Mouse (Mus musculus) heart, postnatal 0 days (tissue): ENCODE measurements around the gene Vmn1r149. TPM values are rescaled to one million over a fixed set of nuclear protein-coding genes. Genes with fewer than 3 reads are reported as not detected.
"Not testable (repeated sequence)": the region's sequence is repeated elsewhere in the genome, so short reads cannot be mapped to it uniquely, and the experiment has no call there.

Experiments
- ATAC-seq: fragments of 200-750 bp; cut with Nextera tagmentation; 2 replicates; pipeline ENCODE4 v1.8.0; 2017; ENCODE audit warnings: low read depth, moderate number of reproducible peaks, moderate library complexity; ENCODE audit not compliant: insufficient read depth
- DNase-seq: peaks from one replicate; pipeline ENCODE4 v3.0.0-alpha.2; 2016; ENCODE audit warnings: low spot score
- H3K27ac ChIP-seq: fragments of 300-500 bp; sonication (generic); 2 replicates; pipeline ENCODE4 v1.5.1; 2014; ENCODE audit warnings: low read depth, mild to moderate bottlenecking
- H3K27me3 ChIP-seq: fragments of 300-500 bp; sonication (generic); 2 replicates; pipeline ENCODE4 v1.6.1; 2014; ENCODE audit warnings: low read length, mixed read lengths; ENCODE audit not compliant: control insufficient read depth, insufficient read depth
- H3K36me3 ChIP-seq: fragments of 300-500 bp; sonication (generic); replicated peaks from 2 replicates; pipeline ENCODE4 v1.6.1; 2014; ENCODE audit warnings: low read length, mixed read lengths; ENCODE audit not compliant: control insufficient read depth, insufficient read depth
- H3K4me1 ChIP-seq: fragments of 300-500 bp; sonication (generic); 2 replicates; pipeline ENCODE4 v1.6.1; 2014; ENCODE audit warnings: antibody characterized with exemption; ENCODE audit not compliant: control insufficient read depth, insufficient read depth
- H3K4me2 ChIP-seq: fragments of 300-500 bp; sonication (generic); 2 replicates; pipeline ENCODE4 v1.6.1; 2014; ENCODE audit warnings: low read depth, mild to moderate bottlenecking, low read length, moderate library complexity
- H3K4me3 ChIP-seq: fragments of 300-500 bp; sonication (generic); 2 replicates; pipeline ENCODE4 v1.5.1; 2014; ENCODE audit warnings: low read depth, low read length
- H3K9ac ChIP-seq: fragments of 300-500 bp; sonication (generic); replicated peaks from 2 replicates; pipeline ENCODE4 v1.6.1; 2014; ENCODE audit warnings: low read depth, low read length, mixed read lengths
- H3K9me3 ChIP-seq: fragments of 300-500 bp; sonication (generic); replicated peaks from 2 replicates; pipeline ENCODE4 v1.6.1; 2016; ENCODE audit warnings: low read length; ENCODE audit not compliant: control insufficient read depth
- WGBS: fragments of 180-500 bp; shearing (Covaris S2); extraction: QIAGEN DNeasy Blood & Tissue Kit; methylation state at CpG from one replicate; pipeline ENCODE4 v1.1.7; 2014; 5-methylcytosine and 5-hydroxymethylcytosine counted together
- polyA plus RNA-seq: library from polyadenylated mRNA; unstranded; fragments of >200 nt; fragmentation: Nextera tagmentation; extraction: Ambion mirVana; gene quantifications from 2 replicates; pipeline ENCODE4 v1.2.1, GENCODE M21; 2015
- total RNA-seq: library from RNA; depleted of rRNA; stranded (reverse); fragments of >200 nt; gene quantifications from 2 replicates; pipeline ENCODE4 v1.2.3, GENCODE M21; 2014; ENCODE audit warnings: low replicate concordance; rRNA removed

Vmn1r149 gene
- not detected in 2 replicates for total RNA-seq
- polyA plus RNA-seq: not detected in 2 replicates

DNA sequence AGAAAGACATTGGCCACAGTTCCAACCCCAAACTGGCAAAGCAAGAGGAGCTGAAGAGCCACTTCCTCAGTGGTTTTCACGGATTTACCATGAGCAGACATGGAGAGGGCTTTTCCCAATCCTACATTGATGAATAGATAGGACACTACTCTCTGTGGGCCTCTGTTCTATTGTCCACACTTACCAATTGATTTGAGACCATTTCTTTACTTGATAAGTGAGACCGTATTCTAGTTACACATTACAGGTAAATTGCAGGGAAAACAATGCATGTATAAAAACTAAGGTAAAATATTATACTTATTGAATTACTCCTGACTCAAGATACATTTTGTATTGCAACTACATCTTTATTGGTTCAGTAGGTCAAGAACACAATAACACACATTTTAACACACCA, at the start of gene Vmn1r149:
Gene Vmn1r149 (minus strand): TSS at position 101 of the 400 bp plus-strand sequence.
- H3K36me3 ChIP-seq, H3K9ac ChIP-seq: not testable (repeated sequence)
- no CpG with 5 or more reads among the region's 2 CpGs for WGBS

DNA sequence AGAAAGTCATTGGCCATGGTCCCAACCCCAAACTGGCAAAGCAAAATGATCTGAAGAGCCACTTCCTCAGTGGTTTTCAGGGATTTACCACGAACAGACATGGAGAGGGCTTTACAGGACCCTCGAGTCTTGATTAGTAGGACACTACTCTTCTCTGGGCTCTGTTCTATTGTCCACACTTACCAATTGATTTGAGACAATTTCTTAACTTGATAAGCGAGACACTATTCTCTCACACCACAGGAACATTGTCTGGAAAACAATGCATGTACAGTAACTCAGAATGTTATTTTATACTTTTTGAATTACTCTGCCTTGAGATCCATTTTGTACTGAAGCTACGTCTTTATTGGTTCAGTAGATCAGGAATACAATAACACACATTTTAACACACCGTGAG, 25.9 kb upstream of the Vmn1r149 start, which contains the start of gene Gm10665:
Gene Gm10665 (minus strand): TSS at position 101 of the 400 bp plus-strand sequence.
- not testable (repeated sequence) for H3K4me3 ChIP-seq, H3K9ac ChIP-seq, H3K27me3 ChIP-seq, H3K4me1 ChIP-seq, H3K4me2 ChIP-seq, H3K36me3 ChIP-seq, DNase-seq, ATAC-seq, H3K27ac ChIP-seq, H3K9me3 ChIP-seq
- WGBS: no CpG with 5 or more reads among the region's 5 CpGs

More for the DNA sequence above, at the start of gene Vmn1r149:
- not testable (repeated sequence) for H3K27ac ChIP-seq, H3K4me2 ChIP-seq, H3K4me3 ChIP-seq, ATAC-seq, DNase-seq, H3K4me1 ChIP-seq, H3K9me3 ChIP-seq, H3K27me3 ChIP-seq

DNA sequence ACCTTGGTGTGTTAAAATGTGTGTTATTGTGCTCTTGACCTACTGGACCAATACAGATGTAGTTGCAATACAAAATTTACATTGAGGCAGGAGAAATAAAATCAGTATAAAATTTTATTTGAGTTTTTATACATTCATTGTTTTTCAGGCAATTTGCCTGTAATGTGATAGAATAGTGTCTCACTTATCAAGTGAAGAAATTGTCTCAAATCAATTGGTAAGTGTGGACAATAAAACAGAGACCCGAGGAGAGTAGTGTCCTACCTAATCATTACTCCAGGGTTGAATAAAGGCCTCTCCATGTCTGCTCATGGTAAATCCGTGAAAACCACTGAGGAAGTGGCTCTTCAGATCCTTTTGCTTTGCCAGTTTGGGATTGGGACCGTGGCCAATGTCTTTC, 24.7 kb downstream of the Vmn1r149 start, which contains the start of gene Vmn1r148:
Gene Vmn1r148 (plus strand): TSS at position 301 of the 400 bp plus-strand sequence.
- WGBS: no CpG with 5 or more reads among the region's 3 CpGs
- H3K36me3 ChIP-seq, H3K9me3 ChIP-seq, H3K4me1 ChIP-seq, H3K4me3 ChIP-seq, H3K27me3 ChIP-seq, ATAC-seq, H3K4me2 ChIP-seq, H3K27ac ChIP-seq, DNase-seq, H3K9ac ChIP-seq: not testable (repeated sequence)

Other genes with a start within 250 kb of the Vmn1r149 start
- not detected in 2 replicates for gene Vmn1r143, start 248.9 kb downstream of the Vmn1r149 start, total RNA-seq
- gene Vmn1r143, start 248.9 kb downstream of the Vmn1r149 start, polyA plus RNA-seq: not detected in 2 replicates
- gene Gm8653, start 237.0 kb downstream of the Vmn1r149 start, total RNA-seq: not detected in 2 replicates
- gene Gm8653, start 237.0 kb downstream of the Vmn1r149 start, polyA plus RNA-seq: not detected in 2 replicates
- gene Gm8453, start 208.7 kb downstream of the Vmn1r149 start, total RNA-seq: not detected in 2 replicates
- not detected in 2 replicates for gene Gm8453, start 208.7 kb downstream of the Vmn1r149 start, polyA plus RNA-seq
- gene Gm4187, start 108.5 kb downstream of the Vmn1r149 start, total RNA-seq: not detected in 2 replicates
- gene Gm4187, start 108.5 kb downstream of the Vmn1r149 start, polyA plus RNA-seq: not detected in 2 replicates
- not detected in 2 replicates for gene Gm8660, start 67.2 kb downstream of the Vmn1r149 start, total RNA-seq
- gene Gm8660, start 67.2 kb downstream of the Vmn1r149 start, polyA plus RNA-seq: not detected in 2 replicates
- gene Vmn1r148, start 24.6 kb downstream of the Vmn1r149 start, total RNA-seq: not detected in 2 replicates
- not detected in 2 replicates for gene Vmn1r148, start 24.6 kb downstream of the Vmn1r149 start, polyA plus RNA-seq
- not detected in 2 replicates for gene Gm10665, start 25.8 kb upstream of the Vmn1r149 start, total RNA-seq
- gene Gm10665, start 25.8 kb upstream of the Vmn1r149 start, polyA plus RNA-seq: not detected in 2 replicates
- gene Vmn1r151, start 61.4 kb upstream of the Vmn1r149 start, total RNA-seq: not detected in 2 replicates
- gene Vmn1r151, start 61.4 kb upstream of the Vmn1r149 start, polyA plus RNA-seq: not detected in 2 replicates
- not detected in 2 replicates for gene Vmn1r152, start 84.7 kb upstream of the Vmn1r149 start, total RNA-seq
- gene Vmn1r152, start 84.7 kb upstream of the Vmn1r149 start, polyA plus RNA-seq: not detected in 2 replicates
- gene Gm8677, start 96.7 kb upstream of the Vmn1r149 start, total RNA-seq: not detected in 2 replicates
- not detected in 2 replicates for gene Gm8677, start 96.7 kb upstream of the Vmn1r149 start, polyA plus RNA-seq
- gene Gm4201, start 127.1 kb upstream of the Vmn1r149 start, total RNA-seq: not detected in 2 replicates
- gene Gm4201, start 127.1 kb upstream of the Vmn1r149 start, polyA plus RNA-seq: not detected in 2 replicates
- not detected in 2 replicates for gene Gm4565, start 149.9 kb upstream of the Vmn1r149 start, total RNA-seq
- gene Gm4565, start 149.9 kb upstream of the Vmn1r149 start, polyA plus RNA-seq: not detected in 2 replicates
- gene Vmn1r155, start 219.8 kb upstream of the Vmn1r149 start, total RNA-seq: not detected in 2 replicates
- gene Vmn1r155, start 219.8 kb upstream of the Vmn1r149 start, polyA plus RNA-seq: not detected in 2 replicates